Mouse (Mus musculus) thymus, adult 2 months (tissue): Measurements from ENCODE around the gene Lrtm1. TPM values are rescaled to one million over a fixed set of nuclear protein-coding genes. Genes with fewer than 3 reads are reported as not detected.

Source experiments
- DNase-seq: peaks from one replicate; pipeline ENCODE4 v3.0.0; 2021
- H3K27ac ChIP-seq: fragments of 200-500 bp; 2 replicates; pipeline ENCODE4 v1.5.1; 2012; ENCODE audit warnings: low read length, control low read depth; ENCODE audit not compliant: control insufficient read depth, insufficient read depth
- H3K27me3 ChIP-seq: fragments of 200-500 bp; 2 replicates; pipeline ENCODE4 v1.6.1; 2012; ENCODE audit warnings: mild to moderate bottlenecking, low read length, moderate library complexity, mixed read lengths; ENCODE audit not compliant: control insufficient read depth, insufficient read depth
- H3K36me3 ChIP-seq: fragments of 200-500 bp; 2 replicates; pipeline ENCODE4 v1.6.1; 2012; ENCODE audit warnings: mild to moderate bottlenecking, low read length, moderate library complexity; ENCODE audit not compliant: control insufficient read depth, insufficient read depth
- H3K4me1 ChIP-seq: fragments of 200-500 bp; replicated peaks from 2 replicates; pipeline ENCODE4 v1.6.1; 2012; ENCODE audit warnings: low read length; ENCODE audit not compliant: control insufficient read depth, insufficient read depth
- H3K4me3 ChIP-seq: fragments of 200-500 bp; 2 replicates; pipeline ENCODE4 v1.5.1; 2012; ENCODE audit warnings: mild to moderate bottlenecking, low read length, control low read depth, moderate library complexity; ENCODE audit not compliant: control insufficient read depth, insufficient read depth
- CTCF ChIP-seq: fragments of 200-500 bp; IDR thresholded peaks from 2 replicates; pipeline ENCODE4 v1.5.1; 2012; ENCODE audit warnings: mild to moderate bottlenecking, control low read depth, low read length, moderate library complexity, borderline replicate concordance; ENCODE audit not compliant: control insufficient read depth, poor library complexity, insufficient read depth; ENCODE audit errors: extremely low read depth
- POLR2A ChIP-seq: fragments of 200-500 bp; IDR thresholded peaks from 2 replicates; pipeline ENCODE4 v1.6.1; 2012; ENCODE audit warnings: mild to moderate bottlenecking, low read length, control low read depth, moderate library complexity; ENCODE audit not compliant: control insufficient read depth, poor library complexity, insufficient read depth; ENCODE audit errors: extremely low read depth
- WGBS: fragments of 180-500 bp; shearing (Covaris S2); methylation state at CpG from one replicate; pipeline ENCODE4 v1.1.7; 2018; 5-methylcytosine and 5-hydroxymethylcytosine counted together
- polyA plus RNA-seq: library from polyadenylated mRNA; depleted of rRNA; stranded (reverse); fragments of >200 nt; gene quantifications from 2 replicates; pipeline ENCODE4 v1.2.3, GENCODE M21; 2012

Gene Lrtm1
- polyA plus RNA-seq, 1 experiment = 3.9 TPM

- DNase-seq = no peak
- H3K27ac ChIP-seq = no peak overlapping the region
- H3K4me3 ChIP-seq = no peak overlapping the region
- no peak for TF ChIP-seq CTCF
- no peak for TF ChIP-seq POLR2A
- no peaks in the 10 kb centered on the region for H3K27me3 ChIP-seq
- WGBS = 68% methylated on average over 16 of the region's 16 CpGs
- no peaks in the 10 kb centered on the region for H3K36me3 ChIP-seq
- no peaks in the 10 kb centered on the region for H3K4me1 ChIP-seq
Observed at GRCm38 (mm10) chr14:29051951-29052835, 34.2 kb downstream of the Lrtm1 start.

GRCm38 (mm10) chr14:29060679-29061078 is 42.7 kb downstream of the Lrtm1 start:
- H3K27ac ChIP-seq = no peak overlapping the region
- DNase-seq = no peak
- H3K4me3 ChIP-seq = no peak overlapping the region
- no peak for TF ChIP-seq POLR2A
- TF ChIP-seq CTCF = no peak
- H3K27me3 ChIP-seq = no peaks in the 10 kb centered on the region
- H3K4me1 ChIP-seq = no peaks in the 10 kb centered on the region
- no peaks in the 10 kb centered on the region for H3K36me3 ChIP-seq

DNA sequence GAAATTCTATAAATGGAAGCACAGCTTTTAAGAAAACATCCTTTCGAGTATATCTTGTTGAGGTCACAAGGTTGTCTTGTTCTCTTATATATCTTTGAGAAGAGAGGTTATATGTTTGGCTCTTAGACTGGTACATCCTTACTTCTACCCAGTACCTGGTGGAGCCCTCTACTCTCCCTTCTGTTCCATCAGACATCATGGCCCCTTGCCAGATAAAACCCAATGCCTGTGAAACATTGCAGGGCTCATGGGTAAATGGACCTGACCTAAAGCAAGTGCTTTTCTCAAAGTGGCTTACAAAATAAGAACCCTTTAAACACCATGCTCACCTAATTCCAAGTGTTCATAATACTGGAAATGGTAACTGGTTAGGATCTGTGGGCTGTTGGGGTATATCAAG is 43.5 kb downstream of the Lrtm1 start:
- TF ChIP-seq POLR2A (no peak), CTCF (no peak)
- no peak for DNase-seq
- Histone ChIP-seq H3K36me3 (no peaks in the 10 kb centered on the region), H3K27me3 (no peaks in the 10 kb centered on the region), H3K4me1 (no peaks in the 10 kb centered on the region), H3K27ac (no peak overlapping the region), H3K4me3 (no peak overlapping the region)
- WGBS = 84% methylated on average over 1 of the region's 1 CpGs

DNA sequence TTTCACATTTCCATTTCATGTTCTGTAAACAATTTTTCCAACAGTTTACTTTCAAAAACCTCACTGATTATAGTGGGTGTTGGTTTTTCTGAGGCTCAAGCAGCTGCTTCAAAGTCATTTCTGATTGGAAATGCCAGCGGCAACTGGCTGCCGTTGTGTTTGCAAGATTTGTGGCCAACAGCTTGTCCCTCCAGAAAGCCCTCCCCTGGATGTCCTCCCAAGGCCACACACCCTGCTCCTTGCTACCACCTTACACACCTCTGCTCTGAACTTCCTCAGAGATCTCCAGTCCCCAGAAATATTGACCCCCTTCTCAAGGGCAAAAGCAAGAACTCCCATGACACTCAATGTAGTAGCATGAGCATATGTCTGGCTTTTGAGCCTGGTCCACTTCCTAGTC is 44.7 kb downstream of the Lrtm1 start:
- Histone ChIP-seq H3K27me3 (no peaks in the 10 kb centered on the region), H3K36me3 (no peaks in the 10 kb centered on the region), H3K27ac (no peak overlapping the region), H3K4me3 (no peak overlapping the region), H3K4me1 (no peaks in the 10 kb centered on the region)
- no peak for DNase-seq
- TF ChIP-seq POLR2A (no peak), CTCF (no peak)
- WGBS = 92% methylated on average over 2 of the region's 2 CpGs

DNA sequence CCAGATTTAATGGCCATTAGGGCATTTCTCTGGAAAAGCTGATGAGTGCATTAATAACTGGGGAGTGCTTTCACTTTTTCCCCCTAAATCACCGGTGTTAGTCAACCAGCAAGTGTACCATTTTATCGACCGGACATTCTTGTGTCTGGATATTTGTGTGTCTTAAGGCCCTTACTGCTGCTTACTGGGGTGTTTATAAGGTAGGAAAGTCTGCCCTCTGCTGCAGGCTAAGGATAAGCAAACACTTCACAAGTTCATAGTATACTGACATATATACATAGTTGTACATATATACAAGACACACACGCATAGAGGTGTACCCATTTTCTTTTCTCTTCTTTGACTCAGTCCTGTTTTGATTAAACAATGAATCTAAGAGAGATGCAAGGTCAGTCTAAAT is 55.7 kb downstream of the Lrtm1 start:
- H3K4me1 ChIP-seq = no peaks in the 10 kb centered on the region
- no peak overlapping the region for H3K27ac ChIP-seq
- no peaks in the 10 kb centered on the region for H3K27me3 ChIP-seq
- DNase-seq = no peak
- H3K36me3 ChIP-seq = no peaks in the 10 kb centered on the region
- WGBS = 91% methylated on average over 4 of the region's 4 CpGs
- TF ChIP-seq POLR2A (no peak), CTCF (no peak)
- no peak overlapping the region for H3K4me3 ChIP-seq

- Histone ChIP-seq H3K4me3 (no peak overlapping the region), H3K36me3 (no peaks in the 10 kb centered on the region), H3K27ac (no peak overlapping the region), H3K4me1 (no peaks in the 10 kb centered on the region), H3K27me3 (no peaks in the 10 kb centered on the region)
- WGBS = 57% methylated on average over 3 of the region's 3 CpGs
- no peak for TF ChIP-seq POLR2A
- no peak for DNase-seq
Observed at GRCm38 (mm10) chr14:29077418-29077817, 59.4 kb downstream of the Lrtm1 start.

GRCm38 (mm10) chr14:29080228-29080627 is 62.2 kb downstream of the Lrtm1 start:
- no peak for DNase-seq
- no peak for TF ChIP-seq CTCF
- no peak for TF ChIP-seq POLR2A
- Histone ChIP-seq H3K36me3 (no peaks in the 10 kb centered on the region), H3K27me3 (no peaks in the 10 kb centered on the region), H3K4me1 (no peaks in the 10 kb centered on the region), H3K27ac (no peak overlapping the region), H3K4me3 (no peak overlapping the region)
- 94% methylated on average over 4 of the region's 4 CpGs for WGBS
